Mouse (Mus musculus): ENCODE measurements around the gene Cd72. TPM values are rescaled to one million over a fixed set of nuclear protein-coding genes. Genes with fewer than 3 reads are reported as not detected.

Gene Cd72
- total RNA-seq, 2 experiments from 2014 or later = 0.61 TPM; not detected in 1

- no peak for DNase-seq
Observed at GRCm38 (mm10) chr4:43426487-43426886, 27.9 kb downstream of the Cd72 start.

GRCm38 (mm10) chr4:43425648-43426380, 28.6 kb downstream of the Cd72 start:
- no peak for DNase-seq

- DNase-seq = no peak
Observed at GRCm38 (mm10) chr4:43425197-43425596, 29.2 kb downstream of the Cd72 start.

- no peak for DNase-seq
Observed at GRCm38 (mm10) chr4:43424072-43424471, 30.4 kb downstream of the Cd72 start.

GRCm38 (mm10) chr4:43423267-43423934, 31.0 kb downstream of the Cd72 start:
- DNase-seq = no peak

GRCm38 (mm10) chr4:43421632-43422240, 32.7 kb downstream of the Cd72 start:
- DNase-seq = no peak

GRCm38 (mm10) chr4:43420305-43420704, 34.1 kb downstream of the Cd72 start:
- DNase-seq = peak; percentile 77

- no peak for DNase-seq
Observed at GRCm38 (mm10) chr4:43419801-43420281, 34.6 kb downstream of the Cd72 start.

- DNase-seq = no peak
Observed at GRCm38 (mm10) chr4:43418973-43419656, 35.3 kb downstream of the Cd72 start.

GRCm38 (mm10) chr4:43418450-43418849, 36.0 kb downstream of the Cd72 start:
- no peak for DNase-seq

- no peak for DNase-seq
Observed at GRCm38 (mm10) chr4:43417269-43418062, 37.0 kb downstream of the Cd72 start.

- no peak for DNase-seq
Observed at GRCm38 (mm10) chr4:43416071-43416490, 38.3 kb downstream of the Cd72 start.

- no peak for DNase-seq
Observed at GRCm38 (mm10) chr4:43415221-43416070, 39.0 kb downstream of the Cd72 start.

GRCm38 (mm10) chr4:43414761-43415160, 39.7 kb downstream of the Cd72 start:
- no peak for DNase-seq

GRCm38 (mm10) chr4:43407071-43407920, 47.1 kb downstream of the Cd72 start:
- DNase-seq = no peak

- DNase-seq = peak; percentile 72
Observed at GRCm38 (mm10) chr4:43406162-43406971, 48.1 kb downstream of the Cd72 start.

- DNase-seq = no peak
Observed at GRCm38 (mm10) chr4:43404697-43405096, 49.7 kb downstream of the Cd72 start.

- DNase-seq = no peak
Observed at GRCm38 (mm10) chr4:43402212-43402611, 52.2 kb downstream of the Cd72 start.

GRCm38 (mm10) chr4:43401486-43401885, 52.9 kb downstream of the Cd72 start:
- no peak for DNase-seq
